Mouse (Mus musculus) hindbrain, embryonic 11.5 days (tissue): ENCODE results near the gene Sec14l2. TPM values are rescaled to one million over a fixed set of nuclear protein-coding genes. Genes with fewer than 3 reads are reported as not detected.

Experiments used
- ATAC-seq: fragments of 200-750 bp; cut with Nextera tagmentation; 2 replicates; pipeline ENCODE4 v1.8.0; 2017; ENCODE audit warnings: mild to moderate bottlenecking, moderate TSS enrichment, moderate library complexity; ENCODE audit not compliant: low FRiP score
- DNase-seq: peaks from one replicate; pipeline ENCODE4 v3.0.0-alpha.2; 2015; ENCODE audit warnings: low spot score
- H3K27ac ChIP-seq: fragments of 300-500 bp; sonication (generic); 2 replicates; pipeline ENCODE4 v1.5.1; 2014; ENCODE audit warnings: mild to moderate bottlenecking, low read depth, low read length
- H3K27me3 ChIP-seq: fragments of 300-500 bp; sonication (generic); 2 replicates; pipeline ENCODE4 v1.6.1; 2014; ENCODE audit warnings: mild to moderate bottlenecking, low read length, moderate library complexity, mixed read lengths; ENCODE audit not compliant: control insufficient read depth, insufficient read depth
- H3K36me3 ChIP-seq: fragments of 300-500 bp; sonication (generic); 2 replicates; pipeline ENCODE4 v1.6.1; 2014; ENCODE audit warnings: mild to moderate bottlenecking, low read length, moderate library complexity, mixed read lengths; ENCODE audit not compliant: control insufficient read depth, insufficient read depth
- H3K4me1 ChIP-seq: fragments of 300-500 bp; sonication (generic); replicated peaks from 2 replicates; pipeline ENCODE4 v1.6.1; 2014; ENCODE audit warnings: low read length, mixed read lengths; ENCODE audit not compliant: control insufficient read depth, insufficient read depth
- H3K4me2 ChIP-seq: fragments of 300-500 bp; sonication (generic); replicated peaks from 2 replicates; pipeline ENCODE4 v1.6.1; 2014; ENCODE audit warnings: mild to moderate bottlenecking, low read depth, low read length
- H3K4me3 ChIP-seq: fragments of 300-500 bp; sonication (generic); 2 replicates; pipeline ENCODE4 v1.5.1; 2014; ENCODE audit warnings: low read depth, low read length
- H3K9ac ChIP-seq: fragments of 300-500 bp; sonication (generic); 2 replicates; pipeline ENCODE4 v1.6.1; 2014; ENCODE audit warnings: low read depth, low read length
- H3K9me3 ChIP-seq: fragments of 300-500 bp; sonication (generic); 2 replicates; pipeline ENCODE4 v1.6.1; 2016; ENCODE audit warnings: low read length; ENCODE audit not compliant: control insufficient read depth
- WGBS: fragments of 180-500 bp; shearing (Covaris S2); extraction: QIAGEN DNeasy Blood & Tissue Kit; methylation state at CpG from one replicate; pipeline ENCODE4 v1.1.7; 2014; 5-methylcytosine and 5-hydroxymethylcytosine counted together
- polyA plus RNA-seq: library from polyadenylated mRNA; unstranded; fragments of >200 nt; fragmentation: Nextera tagmentation; extraction: Ambion mirVana; gene quantifications from 2 replicates; pipeline ENCODE4 v1.2.1, GENCODE M21; 2014

Sec14l2 gene
- polyA plus RNA-seq, 1 experiment from 2014 or later, result 2.1 TPM

GRCm38 (mm10) chr11:4093459-4094377 is 29.5 kb downstream of the Sec14l2 start:
- H3K4me1 ChIP-seq, result peaks cover 3% of the 10 kb centered on the region; the same call in 1 of the 2 replicates
- DNase-seq (no peak), ATAC-seq (no peak)
- H3K27me3 ChIP-seq, result no peaks in the 10 kb centered on the region
- H3K9me3 ChIP-seq, result no peaks in the 10 kb centered on the region
- WGBS, result 89% methylated on average over 18 of the region's 18 CpGs
- no peak overlapping the region for H3K4me2 ChIP-seq
- H3K9ac ChIP-seq, result no peak overlapping the region
- H3K4me3 ChIP-seq, result no peak overlapping the region
- no peaks in the 10 kb centered on the region for H3K36me3 ChIP-seq
- H3K27ac ChIP-seq, result no peak overlapping the region

DNA sequence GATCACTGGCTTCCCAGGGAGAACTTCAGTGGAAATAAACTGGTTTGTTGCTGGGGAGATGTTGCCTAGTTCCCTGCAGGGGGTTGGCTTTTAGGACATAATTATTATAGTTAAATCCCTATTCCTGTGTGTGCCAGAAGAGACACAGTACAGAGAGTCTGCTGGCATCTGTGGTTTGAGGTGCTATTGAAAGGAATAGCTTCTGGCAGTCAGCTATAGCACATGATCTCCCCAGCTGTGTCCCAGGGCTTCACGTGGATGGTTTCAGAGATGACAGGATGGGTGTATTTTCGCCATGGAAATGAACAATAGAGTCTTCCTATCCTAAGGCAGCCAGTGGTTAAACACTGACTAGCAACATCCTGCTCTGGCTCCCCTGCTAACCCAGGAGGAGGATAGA is 35.9 kb downstream of the Sec14l2 start:
- 45% methylated on average over 2 of the region's 2 CpGs for WGBS
- Histone ChIP-seq H3K27ac (no peak overlapping the region), H3K4me1 (no peaks in the 10 kb centered on the region), H3K9ac (no peak overlapping the region), H3K36me3 (no peaks in the 10 kb centered on the region), H3K27me3 (no peaks in the 10 kb centered on the region), H3K9me3 (no peaks in the 10 kb centered on the region), H3K4me2 (no peak overlapping the region), H3K4me3 (no peak overlapping the region)
- no peak for DNase-seq
- no peak for ATAC-seq

GRCm38 (mm10) chr11:4086246-4086645 is 37.0 kb downstream of the Sec14l2 start:
- Histone ChIP-seq H3K27me3 (no peaks in the 10 kb centered on the region), H3K36me3 (no peaks in the 10 kb centered on the region), H3K4me1 (no peaks in the 10 kb centered on the region), H3K9ac (no peak overlapping the region), H3K27ac (no peak overlapping the region), H3K4me2 (no peak overlapping the region), H3K4me3 (no peak overlapping the region), H3K9me3 (no peaks in the 10 kb centered on the region)
- ATAC-seq (no peak), DNase-seq (no peak)
- WGBS, result 61% methylated on average over 1 of the region's 1 CpGs

DNA sequence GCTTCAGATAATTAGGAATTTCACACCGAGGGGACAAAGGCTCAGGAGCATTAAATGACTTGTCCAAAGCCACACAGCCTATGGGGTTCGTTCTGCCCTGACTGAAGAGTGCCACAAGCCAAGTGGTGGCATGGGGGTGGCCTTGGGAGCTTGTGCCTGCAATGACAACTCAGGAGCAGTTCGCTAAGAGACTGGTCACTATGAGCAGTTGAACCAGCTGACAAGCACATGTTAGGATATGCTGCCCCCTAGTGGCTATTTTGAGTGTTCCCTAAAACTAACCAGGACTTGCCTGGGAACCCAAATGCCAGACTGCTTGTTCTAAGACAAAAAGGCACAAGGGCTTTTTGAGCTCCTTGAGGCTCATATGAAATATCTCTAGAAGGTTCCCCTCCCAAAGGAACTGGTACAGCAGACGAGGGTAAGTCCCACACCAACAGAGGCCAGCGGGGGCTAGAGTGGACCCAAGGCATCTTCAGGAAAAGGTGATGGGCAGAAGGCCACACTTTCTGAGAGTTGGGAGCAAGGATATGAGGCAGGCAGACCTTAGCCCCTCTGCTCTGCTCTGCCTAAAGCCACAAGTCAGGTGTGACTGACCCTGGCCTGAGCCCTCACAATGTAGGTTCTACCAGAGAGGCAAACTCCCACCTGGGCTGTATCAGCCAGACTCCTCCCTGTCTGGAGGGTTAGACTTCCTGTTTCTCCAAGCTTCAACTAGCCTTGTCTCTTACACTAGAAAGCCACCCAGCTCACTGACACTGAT is 39.7 kb downstream of the Sec14l2 start:
- Histone ChIP-seq H3K4me1 (no peaks in the 10 kb centered on the region), H3K9me3 (no peaks in the 10 kb centered on the region), H3K4me3 (no peak overlapping the region), H3K27ac (no peak overlapping the region), H3K4me2 (no peak overlapping the region), H3K36me3 (no peaks in the 10 kb centered on the region), H3K9ac (no peak overlapping the region), H3K27me3 (no peaks in the 10 kb centered on the region)
- 33% methylated on average over 5 of the region's 5 CpGs for WGBS
- no peak; the same call in 1 of the 2 replicates for ATAC-seq
- DNase-seq, result peak; percentile 85

DNA sequence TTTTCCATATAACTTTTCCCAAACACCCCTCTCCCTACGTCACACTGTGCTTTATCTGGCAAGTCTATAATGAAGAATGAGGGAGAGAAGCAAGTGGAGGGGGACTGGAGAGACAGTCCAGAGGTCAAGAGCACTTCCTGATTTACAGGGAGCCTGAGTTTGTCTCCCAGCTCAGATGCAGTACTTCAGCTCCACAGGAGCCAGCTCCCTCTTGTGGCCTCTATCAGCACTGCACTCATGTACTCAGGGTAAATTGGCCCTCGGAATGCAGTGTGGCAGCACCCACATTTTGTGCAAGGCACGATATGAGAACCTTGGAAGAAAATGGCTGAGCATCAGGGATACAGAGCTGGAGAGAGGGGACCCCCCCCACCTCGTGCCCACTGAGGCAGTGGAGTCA is 43.0 kb downstream of the Sec14l2 start:
- ATAC-seq, result no peak; the same call in 1 of the 2 replicates
- H3K27ac ChIP-seq, result no peak overlapping the region
- no peak overlapping the region for H3K4me2 ChIP-seq
- DNase-seq, result peak; percentile 79
- no peaks in the 10 kb centered on the region for H3K36me3 ChIP-seq
- no peak overlapping the region for H3K9ac ChIP-seq
- H3K9me3 ChIP-seq, result no peaks in the 10 kb centered on the region
- 17% methylated on average over 4 of the region's 4 CpGs for WGBS
- H3K4me3 ChIP-seq, result no peak overlapping the region
- H3K4me1 ChIP-seq, result no peaks in the 10 kb centered on the region
- no peaks in the 10 kb centered on the region for H3K27me3 ChIP-seq

- Histone ChIP-seq H3K9ac (no peak overlapping the region), H3K27ac (no peak overlapping the region), H3K36me3 (no peaks in the 10 kb centered on the region), H3K4me1 (no peaks in the 10 kb centered on the region), H3K4me3 (no peak overlapping the region), H3K9me3 (no peaks in the 10 kb centered on the region), H3K4me2 (no peak overlapping the region), H3K27me3 (no peaks in the 10 kb centered on the region)
- DNase-seq (no peak), ATAC-seq (no peak)
- WGBS, result 87% methylated on average over 7 of the region's 7 CpGs
These were observed 44.8 kb downstream of the Sec14l2 start for GRCm38 (mm10) chr11:4078267-4078933.

DNA sequence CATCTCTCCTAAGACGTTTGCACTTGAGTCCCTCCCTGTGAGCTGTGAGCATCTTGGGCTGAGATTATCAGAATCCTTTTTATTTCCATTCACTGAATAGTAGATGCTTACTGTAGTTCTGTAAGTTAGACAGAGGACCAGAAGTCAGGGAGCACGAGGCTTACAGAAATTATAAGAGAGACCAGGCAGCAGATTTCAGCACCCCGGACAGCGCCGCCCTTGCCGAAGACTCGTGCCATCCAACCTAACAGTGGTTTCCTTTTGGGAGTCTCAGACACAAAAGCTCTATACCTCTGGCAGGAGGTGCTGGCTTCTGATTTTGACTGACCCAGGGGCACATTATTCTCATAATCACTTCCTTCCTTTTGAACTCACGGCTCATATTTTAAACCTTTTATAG is 46.6 kb downstream of the Sec14l2 start:
- WGBS, result 12% methylated on average over 8 of the region's 8 CpGs
- no peak overlapping the region for H3K27ac ChIP-seq
- no peaks in the 10 kb centered on the region for H3K27me3 ChIP-seq
- no peaks in the 10 kb centered on the region for H3K4me1 ChIP-seq
- H3K9me3 ChIP-seq, result no peaks in the 10 kb centered on the region
- ATAC-seq (no peak), DNase-seq (peak; percentile 72)
- H3K4me3 ChIP-seq, result no peak overlapping the region
- no peak overlapping the region for H3K9ac ChIP-seq
- no peaks in the 10 kb centered on the region for H3K36me3 ChIP-seq
- no peak overlapping the region for H3K4me2 ChIP-seq

GRCm38 (mm10) chr11:4069664-4070063 is 53.6 kb downstream of the Sec14l2 start:
- Histone ChIP-seq H3K27me3 (no peaks in the 10 kb centered on the region), H3K36me3 (no peaks in the 10 kb centered on the region), H3K4me1 (no peaks in the 10 kb centered on the region), H3K27ac (no peak overlapping the region), H3K4me2 (no peak overlapping the region), H3K9ac (no peak overlapping the region), H3K4me3 (no peak overlapping the region), H3K9me3 (no peaks in the 10 kb centered on the region)
- ATAC-seq (no peak), DNase-seq (no peak)
- WGBS, result 85% methylated on average over 1 of the region's 1 CpGs
